Mouse (Mus musculus) thymus, postnatal 36 days (tissue): ENCODE data around the gene Olfr449.

Source experiments
- DNase-seq, 2 experiments: peaks; one replicate each; pipeline ENCODE4 v3.0.0; 2022; ENCODE audit warnings: mixed read lengths in 2 of 2

Olfr449 gene

GRCm38 (mm10) chr6:42834084-42834483 lies at the start of gene Olfr449:
Gene Olfr449 (plus strand): TSS chr6:42834384.
- no peak for DNase-seq

- no peak for DNase-seq
Observed at GRCm38 (mm10) chr6:42784793-42785192, 49.4 kb upstream of the Olfr449 start, which contains the start of gene Olfr452. Gene Olfr452 (plus strand): TSS chr6:42785093.

- no peak for DNase-seq
Observed at GRCm38 (mm10) chr6:42790247-42790948, 43.8 kb upstream of the Olfr449 start.

DNA sequence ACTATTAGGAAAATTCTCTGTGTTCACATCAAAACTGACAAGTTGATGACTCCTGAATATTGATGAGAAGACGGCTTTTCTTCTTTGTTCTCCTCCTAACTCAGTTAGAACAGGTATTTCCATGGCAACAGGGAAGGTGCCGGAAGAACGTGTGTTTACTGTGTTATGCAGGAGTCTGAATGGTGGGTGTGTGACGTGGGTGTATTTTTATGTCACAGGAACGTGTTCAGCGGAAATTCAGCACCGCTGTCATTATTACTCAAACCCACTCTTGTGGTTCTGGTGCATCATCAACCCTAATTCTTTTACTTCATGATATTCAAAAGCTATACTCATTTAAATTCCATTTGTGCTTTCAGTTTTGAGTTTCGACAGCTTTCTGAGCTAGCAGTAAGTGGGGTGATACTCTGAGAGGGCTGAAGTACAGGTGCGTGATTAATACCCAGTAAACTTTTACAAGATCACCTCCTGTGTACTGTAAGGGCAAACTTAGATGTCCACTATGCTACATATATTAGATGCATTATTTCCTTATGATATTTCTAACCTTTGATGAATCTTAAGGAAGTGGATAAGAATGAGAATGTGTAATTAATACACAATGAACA lies 43.1 kb upstream of the Olfr449 start:
- no peak for DNase-seq

GRCm38 (mm10) chr6:42794982-42795381 lies 39.2 kb upstream of the Olfr449 start:
- DNase-seq, result no peak

- no peak for DNase-seq
Observed at GRCm38 (mm10) chr6:42811639-42812038, 22.5 kb upstream of the Olfr449 start, which contains the start of gene Olfr450. Gene Olfr450 (plus strand): TSS chr6:42811939.

- no peak for DNase-seq
Observed at GRCm38 (mm10) chr6:42860222-42860819, 26.1 kb downstream of the Olfr449 start.

DNA sequence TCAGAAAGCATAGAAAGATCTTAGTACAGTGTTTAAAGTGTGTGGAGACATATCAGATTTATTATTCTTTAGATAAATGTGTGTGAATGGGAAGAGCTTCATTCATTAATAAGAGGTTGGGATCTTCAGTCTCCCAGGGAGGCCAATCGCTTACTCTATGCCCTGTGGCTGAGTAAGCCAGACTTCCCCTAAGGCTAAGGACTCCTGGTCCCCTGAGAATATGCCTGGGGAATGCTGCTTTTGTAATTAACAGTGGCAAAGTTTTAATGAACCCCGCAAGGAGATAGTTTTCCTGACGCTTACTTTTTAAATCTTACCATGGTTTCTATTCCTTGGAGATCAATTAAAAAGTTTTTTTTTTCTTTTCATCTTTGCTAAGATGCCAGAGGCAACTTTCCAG lies 35.5 kb downstream of the Olfr449 start:
- no peak for DNase-seq

- DNase-seq, result no peak
Observed at GRCm38 (mm10) chr6:42876323-42876722, 42.1 kb downstream of the Olfr449 start.
